Mouse (Mus musculus) embryonic facial prominence, embryonic 12.5 days (tissue): ENCODE data around the gene Ttyh2. TPM values are rescaled to one million over a fixed set of nuclear protein-coding genes. Genes with fewer than 3 reads are reported as not detected.

Experiments
- ATAC-seq: fragments of 200-750 bp; cut with Nextera tagmentation; 2 replicates; pipeline ENCODE4 v1.8.0; 2017; ENCODE audit not compliant: insufficient number of reproducible peaks, insufficient read depth, low FRiP score, low TSS enrichment
- H3K27ac ChIP-seq: fragments of 300-500 bp; sonication (generic); 2 replicates; pipeline ENCODE4 v1.5.1; 2016; ENCODE audit warnings: mild to moderate bottlenecking
- H3K27me3 ChIP-seq: fragments of 300-500 bp; sonication (generic); 2 replicates; pipeline ENCODE4 v1.6.1; 2016; ENCODE audit warnings: mild to moderate bottlenecking, moderate library complexity
- H3K36me3 ChIP-seq: fragments of 300-500 bp; sonication (generic); 2 replicates; pipeline ENCODE4 v1.6.1; 2016; ENCODE audit warnings: mild to moderate bottlenecking
- H3K4me1 ChIP-seq: fragments of 300-500 bp; sonication (generic); 2 replicates; pipeline ENCODE4 v1.6.1; 2016
- H3K4me2 ChIP-seq: fragments of 300-500 bp; sonication (generic); replicated peaks from 2 replicates; pipeline ENCODE4 v1.6.1; 2016; ENCODE audit warnings: mild to moderate bottlenecking, moderate library complexity
- H3K4me3 ChIP-seq: fragments of 300-500 bp; sonication (generic); 2 replicates; pipeline ENCODE4 v1.5.1; 2016; ENCODE audit warnings: mild to moderate bottlenecking
- H3K9ac ChIP-seq: fragments of 300-500 bp; sonication (generic); 2 replicates; pipeline ENCODE4 v1.6.1; 2016; ENCODE audit warnings: mild to moderate bottlenecking, moderate library complexity
- H3K9me3 ChIP-seq: fragments of 300-500 bp; sonication (generic); 2 replicates; pipeline ENCODE4 v1.6.1; 2016; ENCODE audit warnings: mild to moderate bottlenecking, moderate library complexity
- WGBS: fragments of 180-500 bp; shearing (Covaris S2); methylation state at CpG from one replicate; pipeline ENCODE4 v1.1.7; 2016; 5-methylcytosine and 5-hydroxymethylcytosine counted together
- polyA plus RNA-seq: library from polyadenylated mRNA; unstranded; fragments of >200 nt; fragmentation: Nextera tagmentation; extraction: Ambion mirVana; gene quantifications from 2 replicates; pipeline ENCODE4 v1.2.1, GENCODE M21; 2016

The Ttyh2 gene
- polyA plus RNA-seq, 1 experiment from 2014 or later = 21.6 TPM

GRCm38 (mm10) chr11:114720535-114720934 is 45.3 kb downstream of the Ttyh2 start:
- 88% methylated on average over 10 of the region's 10 CpGs for WGBS
- H3K9ac ChIP-seq = no peak overlapping the region

DNA sequence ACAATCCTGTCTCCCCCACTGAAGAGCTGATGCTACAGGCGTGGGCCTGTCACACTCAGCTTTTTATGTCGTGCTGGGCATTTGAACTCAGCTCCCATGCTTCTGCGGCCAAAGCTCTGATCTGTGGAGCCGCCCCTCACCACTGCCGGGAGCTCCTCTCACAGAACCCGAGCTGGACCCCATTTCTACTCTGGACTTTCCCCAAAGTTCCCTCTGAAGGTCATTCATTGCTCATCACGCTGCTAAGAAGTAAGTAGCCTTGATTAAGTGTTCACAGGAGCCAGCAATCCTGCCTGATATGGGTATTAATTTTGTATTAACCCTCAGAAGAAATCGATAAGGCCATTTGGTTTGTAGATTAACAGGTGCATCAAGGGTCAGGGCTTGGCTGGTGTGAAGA is 47.2 kb downstream of the Ttyh2 start:
- no peak for ATAC-seq
- no peak overlapping the region for H3K27ac ChIP-seq
- 84% methylated on average over 8 of the region's 8 CpGs for WGBS

More at GRCm38 (mm10) chr11:114720535-114720934, 45.3 kb downstream of the Ttyh2 start:
- ATAC-seq = no peak
- no peaks in the 10 kb centered on the region for H3K27me3 ChIP-seq
- H3K36me3 ChIP-seq = no peaks in the 10 kb centered on the region
- H3K9me3 ChIP-seq = no peaks in the 10 kb centered on the region
- no peak overlapping the region for H3K27ac ChIP-seq
- H3K4me3 ChIP-seq = no peak overlapping the region
- no peak overlapping the region for H3K4me2 ChIP-seq
- H3K4me1 ChIP-seq = peaks cover 9% of the 10 kb centered on the region

DNA sequence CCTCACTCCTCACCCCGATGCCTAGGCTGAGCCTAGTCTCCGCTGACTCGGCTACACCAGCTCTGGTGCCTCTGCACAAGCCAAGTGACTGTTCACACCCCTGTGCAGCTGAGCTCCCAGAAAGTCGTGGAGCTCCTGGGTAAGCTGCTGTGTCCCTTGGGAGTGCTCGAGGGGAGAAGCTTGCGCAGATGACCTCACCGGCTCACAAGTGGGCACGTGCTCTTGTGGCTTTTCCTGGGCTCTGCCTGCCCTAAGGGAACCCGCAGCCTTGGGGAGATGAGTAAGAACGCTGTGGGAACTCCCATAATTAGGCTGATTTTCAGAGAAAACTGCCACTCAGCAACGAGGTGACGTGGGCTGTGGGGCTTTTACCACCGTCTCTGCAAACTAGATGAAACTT is 47.8 kb downstream of the Ttyh2 start:
- Histone ChIP-seq H3K4me2 (no peak overlapping the region), H3K27me3 (0 out of 2 replicates have a peak, but pooled peaks cover 3% of the 10 kb centered on the region), H3K36me3 (no peaks in the 10 kb centered on the region), H3K9ac (no peak overlapping the region), H3K4me1 (peaks cover 25% of the 10 kb centered on the region), H3K4me3 (no peak overlapping the region), H3K9me3 (no peaks in the 10 kb centered on the region), H3K27ac (no peak overlapping the region)
- ATAC-seq = no peak
- WGBS = 69% methylated on average over 13 of the region's 13 CpGs

More for the DNA sequence above, 47.2 kb downstream of the Ttyh2 start:
- Histone ChIP-seq H3K9ac (no peak overlapping the region), H3K4me1 (peaks cover 19% of the 10 kb centered on the region), H3K4me2 (no peak overlapping the region), H3K9me3 (no peaks in the 10 kb centered on the region), H3K27me3 (0 out of 2 replicates have a peak, but pooled peaks cover 3% of the 10 kb centered on the region), H3K4me3 (no peak overlapping the region), H3K36me3 (no peaks in the 10 kb centered on the region)

- ATAC-seq = peak; percentile 22; the same call in 1 of the 2 replicates
- Histone ChIP-seq H3K27ac (peak overlapping the region; percentile 73), H3K4me3 (no peak overlapping the region)
Observed at GRCm38 (mm10) chr11:114724787-114725590, 49.8 kb downstream of the Ttyh2 start.

DNA sequence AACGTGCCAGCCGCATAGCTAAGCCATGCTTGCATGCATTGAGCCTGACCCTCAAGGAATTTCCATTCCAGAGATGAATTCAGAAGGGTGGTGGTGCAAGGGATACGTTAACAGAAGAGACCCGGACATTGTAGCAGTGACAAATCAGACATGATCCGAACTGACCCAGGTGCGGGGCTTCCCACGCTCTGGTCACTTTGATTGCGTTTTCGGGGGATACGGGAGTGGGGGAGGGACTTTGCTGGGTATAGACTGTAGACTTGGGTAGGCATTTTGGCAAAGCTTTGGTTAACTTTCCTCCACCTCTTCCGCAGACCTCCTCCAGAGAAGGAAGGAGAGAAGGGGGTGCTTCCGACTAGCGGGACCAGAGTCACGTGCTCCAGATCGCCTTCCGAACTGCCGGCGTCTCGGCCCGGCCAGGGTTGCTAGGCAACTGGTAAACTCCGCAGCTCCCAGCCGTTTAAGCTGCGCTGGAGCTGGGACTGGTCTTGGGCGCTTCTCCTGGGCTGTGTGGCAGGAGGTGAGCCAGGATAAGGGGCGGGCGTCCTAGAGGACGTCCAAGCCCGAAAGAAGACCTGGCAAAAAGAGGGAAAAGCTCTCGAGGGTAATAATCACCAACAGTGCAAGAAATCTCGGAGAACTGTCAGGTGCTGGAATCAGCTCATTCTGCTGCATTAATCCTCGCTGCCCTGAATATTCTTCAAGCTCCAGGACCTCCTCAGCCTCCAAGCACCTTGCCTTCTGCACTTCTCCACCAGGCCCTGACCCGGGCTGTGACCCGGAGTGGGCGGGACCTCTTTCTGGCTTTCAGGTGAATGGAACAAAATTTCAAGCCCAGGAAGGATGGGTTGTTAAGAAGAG is 52.0 kb downstream of the Ttyh2 start, which contains the start of gene Dnaic2:
TSS of gene Dnaic2 (plus strand) at position 444 of the 861 bp plus-strand sequence.
- peak; percentile 74 for ATAC-seq
- peak within 1 kb of the TSS; percentile 18 for H3K4me3 ChIP-seq
- WGBS = 11% methylated on average over 34 of the region's 34 CpGs
- 0 out of 2 replicates have a peak, but pooled peaks cover 3% of the 10 kb centered on the region for H3K27me3 ChIP-seq
- H3K9me3 ChIP-seq = no peaks in the 10 kb centered on the region
- H3K27ac ChIP-seq = no peak within 1 kb of the TSS
- peak within 1 kb of the TSS; percentile 62 for H3K4me2 ChIP-seq
- peak within 1 kb of the TSS; percentile 10; the same call in 1 of the 2 replicates for H3K9ac ChIP-seq
- no peaks in the 10 kb centered on the region for H3K36me3 ChIP-seq
- peaks cover 42% of the 10 kb centered on the region for H3K4me1 ChIP-seq

More at GRCm38 (mm10) chr11:114724787-114725590, 49.8 kb downstream of the Ttyh2 start:
- H3K9ac ChIP-seq = no peak overlapping the region
- no peaks in the 10 kb centered on the region for H3K9me3 ChIP-seq
- H3K4me2 ChIP-seq = peak overlapping the region; percentile 29; the same call in 1 of the 2 replicates
- H3K36me3 ChIP-seq = no peaks in the 10 kb centered on the region
- H3K4me1 ChIP-seq = peaks cover 42% of the 10 kb centered on the region
- H3K27me3 ChIP-seq = 0 out of 2 replicates have a peak, but pooled peaks cover 3% of the 10 kb centered on the region
- 36% methylated on average over 11 of the region's 11 CpGs for WGBS

DNA sequence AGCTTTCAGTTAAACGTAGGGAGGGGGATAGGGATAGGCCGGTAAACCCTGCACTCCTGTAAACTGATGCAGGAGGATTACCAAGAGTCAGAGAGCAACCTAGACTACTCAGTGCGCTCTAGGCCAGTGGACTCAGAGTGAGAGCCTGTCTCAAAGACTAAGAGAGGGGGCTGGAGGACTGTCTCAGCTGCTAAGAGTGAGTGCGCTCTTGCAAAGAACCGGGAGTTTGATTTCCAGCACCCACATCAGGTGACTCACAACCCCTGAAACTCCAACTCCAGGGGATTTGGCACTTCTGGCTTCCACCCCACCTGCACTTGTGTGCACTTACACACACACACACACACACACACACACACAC is 52.6 kb downstream of the Ttyh2 start:
- ATAC-seq = no peak
- peaks cover 42% of the 10 kb centered on the region for H3K4me1 ChIP-seq
- H3K4me3 ChIP-seq = no peak overlapping the region
- no peak overlapping the region for H3K9ac ChIP-seq
- H3K9me3 ChIP-seq = no peaks in the 10 kb centered on the region
- H3K4me2 ChIP-seq = peak overlapping the region; percentile 62
- no peak overlapping the region for H3K27ac ChIP-seq
- H3K36me3 ChIP-seq = no peaks in the 10 kb centered on the region
- 0 out of 2 replicates have a peak, but pooled peaks cover 3% of the 10 kb centered on the region for H3K27me3 ChIP-seq
- 37% methylated on average over 5 of the region's 5 CpGs for WGBS

GRCm38 (mm10) chr11:114728333-114728732 is 53.1 kb downstream of the Ttyh2 start:
- no peak for ATAC-seq
- 29% methylated on average over 5 of the region's 5 CpGs for WGBS
- no peaks in the 10 kb centered on the region for H3K9me3 ChIP-seq
- H3K27me3 ChIP-seq = 0 out of 2 replicates have a peak, but pooled peaks cover 3% of the 10 kb centered on the region
- H3K9ac ChIP-seq = no peak overlapping the region
- no peak overlapping the region for H3K27ac ChIP-seq
- H3K36me3 ChIP-seq = no peaks in the 10 kb centered on the region
- no peak overlapping the region for H3K4me2 ChIP-seq
- peaks cover 42% of the 10 kb centered on the region for H3K4me1 ChIP-seq
- no peak overlapping the region for H3K4me3 ChIP-seq

- Histone ChIP-seq H3K4me1 (peaks cover 39% of the 10 kb centered on the region), H3K36me3 (no peaks in the 10 kb centered on the region), H3K4me2 (no peak overlapping the region), H3K9ac (no peak overlapping the region), H3K4me3 (no peak overlapping the region), H3K9me3 (no peaks in the 10 kb centered on the region), H3K27me3 (0 out of 2 replicates have a peak, but pooled peaks cover 3% of the 10 kb centered on the region), H3K27ac (no peak overlapping the region)
- no peak for ATAC-seq
- WGBS = 52% methylated on average over 6 of the region's 6 CpGs
Observed at GRCm38 (mm10) chr11:114729832-114730363, 54.7 kb downstream of the Ttyh2 start.

DNA sequence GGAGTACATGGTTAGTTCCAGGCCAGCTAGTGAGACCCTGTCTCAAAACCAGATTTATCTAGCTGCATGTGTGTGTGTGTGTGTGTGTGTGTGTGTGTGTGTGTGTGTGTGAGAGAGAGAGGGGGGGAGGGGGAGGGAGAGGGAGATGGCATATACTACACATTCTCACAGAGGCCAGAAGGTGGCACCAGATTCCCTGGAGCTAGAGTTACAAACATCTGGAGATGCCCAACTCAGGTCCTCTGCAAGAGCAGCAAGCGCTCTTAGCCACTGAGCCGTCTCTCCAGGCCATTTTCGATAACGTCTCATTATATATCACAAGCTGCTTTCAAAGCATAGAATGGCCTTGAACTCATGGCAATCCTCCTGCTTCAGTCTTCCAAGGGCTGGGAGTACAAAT is 56.5 kb downstream of the Ttyh2 start:
- no peaks in the 10 kb centered on the region for H3K9me3 ChIP-seq
- H3K4me1 ChIP-seq = peaks cover 30% of the 10 kb centered on the region
- 65% methylated on average over 4 of the region's 4 CpGs for WGBS
- H3K9ac ChIP-seq = no peak overlapping the region
- H3K27ac ChIP-seq = no peak overlapping the region
- no peak overlapping the region for H3K4me2 ChIP-seq
- no peaks in the 10 kb centered on the region for H3K36me3 ChIP-seq
- H3K27me3 ChIP-seq = 0 out of 2 replicates have a peak, but pooled peaks cover 3% of the 10 kb centered on the region
- no peak overlapping the region for H3K4me3 ChIP-seq
- ATAC-seq = no peak

DNA sequence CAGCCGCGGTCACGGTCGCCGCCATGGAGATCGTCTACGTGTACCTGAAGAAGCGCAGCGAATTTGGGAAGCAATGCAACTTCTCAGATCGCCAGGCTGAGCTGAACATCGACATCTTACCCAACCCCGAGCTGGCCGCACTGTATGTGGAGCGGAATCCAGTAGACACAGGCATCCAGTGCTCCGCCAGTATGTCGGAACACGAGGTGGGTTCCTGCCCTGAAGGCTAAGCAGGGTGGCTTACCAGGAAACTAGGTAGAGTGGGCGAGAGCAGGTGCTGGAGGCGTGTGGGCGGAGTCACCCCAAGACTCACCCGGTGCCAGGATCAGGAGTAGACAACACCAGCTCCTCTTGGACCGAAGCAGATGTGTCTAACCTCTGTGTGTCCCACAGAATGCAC is 57.7 kb downstream of the Ttyh2 start:
- Histone ChIP-seq H3K9me3 (no peaks in the 10 kb centered on the region), H3K4me2 (no peak overlapping the region), H3K36me3 (no peaks in the 10 kb centered on the region), H3K4me1 (peaks cover 19% of the 10 kb centered on the region), H3K27me3 (no peaks in the 10 kb centered on the region), H3K4me3 (no peak overlapping the region), H3K27ac (no peak overlapping the region), H3K9ac (no peak overlapping the region)
- 79% methylated on average over 22 of the region's 22 CpGs for WGBS
- no peak for ATAC-seq

DNA sequence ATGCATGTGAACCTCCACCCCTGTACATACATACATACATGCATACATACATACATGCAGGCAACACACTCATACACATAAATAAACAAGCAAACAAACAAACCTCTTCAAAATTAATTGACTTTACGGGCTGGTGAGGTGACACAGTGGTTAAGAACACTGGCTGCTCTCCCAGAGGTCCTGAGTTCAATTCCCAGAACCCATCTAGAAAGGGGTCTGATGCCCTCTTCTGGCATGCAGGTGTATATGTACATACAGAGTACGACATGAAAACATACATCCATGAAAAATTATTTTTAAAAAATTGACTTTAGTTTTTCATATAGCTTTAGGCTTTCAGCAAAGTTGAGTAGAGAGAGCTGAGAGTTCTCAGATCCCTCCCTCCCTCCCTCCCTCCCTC is 60.9 kb downstream of the Ttyh2 start:
- no peak overlapping the region for H3K4me3 ChIP-seq
- H3K4me1 ChIP-seq = peaks cover 4% of the 10 kb centered on the region; the same call in 1 of the 2 replicates
- no peak overlapping the region for H3K27ac ChIP-seq
- H3K27me3 ChIP-seq = no peaks in the 10 kb centered on the region
- WGBS = 77% methylated on average over 2 of the region's 2 CpGs
- no peak overlapping the region for H3K9ac ChIP-seq
- ATAC-seq = no peak
- no peaks in the 10 kb centered on the region for H3K36me3 ChIP-seq
- H3K4me2 ChIP-seq = no peak overlapping the region
- H3K9me3 ChIP-seq = no peaks in the 10 kb centered on the region
